Mouse (Mus musculus) G1E (cell line): Measurements from ENCODE around the gene Fhdc1. TPM values are rescaled to one million over a fixed set of nuclear protein-coding genes. Genes with fewer than 3 reads are reported as not detected.

Source experiments
- ATAC-seq: 2 replicates; pipeline ENCODE4 v1.8.0; 2016; ENCODE audit warnings: mild to moderate bottlenecking; ENCODE audit not compliant: insufficient number of reproducible peaks, poor library complexity, low FRiP score, severe bottlenecking; ENCODE audit errors: extremely low read depth
- DNase-seq: peaks from one replicate; pipeline ENCODE4 v3.0.0; 2012; ENCODE audit warnings: low spot score
- H3K27me3 ChIP-seq: 2 replicates; pipeline ENCODE4 v1.6.1; 2012; ENCODE audit warnings: mild to moderate bottlenecking, low read length, inconsistent platforms; ENCODE audit not compliant: insufficient read depth
- H3K36me3 ChIP-seq: replicated peaks from 2 replicates; pipeline ENCODE3; 2012; ENCODE audit warnings: mild to moderate bottlenecking, inconsistent platforms
- H3K4me1 ChIP-seq: 2 replicates; pipeline ENCODE4 v1.6.1; 2012; ENCODE audit warnings: low read depth, low read length, inconsistent platforms, mixed read lengths; ENCODE audit not compliant: insufficient read depth
- H3K4me3 ChIP-seq: 2 replicates; pipeline ENCODE4 v1.5.1; 2012; ENCODE audit warnings: low read depth, mild to moderate bottlenecking, inconsistent platforms, low read length, moderate library complexity, mixed read lengths
- H3K9me3 ChIP-seq: replicated peaks from 2 replicates; pipeline ENCODE4 v1.6.1; 2012; ENCODE audit warnings: inconsistent platforms
- CTCF ChIP-seq: IDR thresholded peaks from 2 replicates; pipeline ENCODE4 v1.5.1; 2012; ENCODE audit warnings: low read depth, low read length, inconsistent platforms, mixed read lengths
- GATA1 ChIP-seq: IDR thresholded peaks from 2 replicates; pipeline ENCODE4 v1.6.1; 2012; ENCODE audit warnings: borderline replicate concordance, low read length, inconsistent platforms, mixed read lengths
- GATA2 ChIP-seq: IDR thresholded peaks from 2 replicates; pipeline ENCODE4 v1.6.1; 2012; ENCODE audit warnings: low read depth, low read length, inconsistent platforms, borderline replicate concordance
- POLR2AphosphoS5 ChIP-seq: IDR thresholded peaks from 2 replicates; pipeline ENCODE4 v1.6.1; 2012; ENCODE audit warnings: low read depth, low read length, inconsistent platforms; ENCODE audit not compliant: insufficient replicate concordance
- TAL1 ChIP-seq: conservative IDR thresholded peaks from 2 replicates; pipeline ENCODE4 v1.6.1; 2012; ENCODE audit warnings: low read depth, low read length, inconsistent platforms, mixed read lengths
- polyA plus RNA-seq: library from polyadenylated mRNA; stranded (reverse); fragments of >175 nt; gene quantifications from 2 replicates; pipeline ENCODE4 v1.2.3, GENCODE M21; 2012
- total RNA-seq, 2 experiments: library from RNA; stranded (forward) in 1 of 2; stranded (reverse) in 1 of 2; fragments of 200-1000 nt in 1 of 2; fragments of >200 nt in 1 of 2; fragmentation: Nextera tagmentation in 1 of 2; gene quantifications; 2 replicates each; pipeline ENCODE4 v1.2.3; 2014 to 2017

Fhdc1 gene
- total RNA-seq (2014; fragmentation: Nextera tagmentation) (24.0 and 97.7 TPM in 2 replicates), total RNA-seq (2017) (1.7 and 1.8 TPM in 2 replicates), polyA plus RNA-seq (1.4 and 1.9 TPM in 2 replicates)

- Histone ChIP-seq H3K4me1 (peaks cover 40% of the 10 kb centered on the region), H3K9me3 (no peaks in the 10 kb centered on the region), H3K4me3 (peak within 1 kb of the TSS; percentile 72), H3K36me3 (peaks cover under 1% of the 10 kb centered on the region), H3K27me3 (peaks cover 56% of the 10 kb centered on the region)
- DNase-seq (peak; percentile 48), ATAC-seq (no peak)
- TF ChIP-seq TAL1 = no peak
- no peak for TF ChIP-seq CTCF
- TF ChIP-seq POLR2AphosphoS5 = no peak
- no peak for TF ChIP-seq GATA2
- no peak for TF ChIP-seq GATA1
Measured at GRCm38 (mm10) chr3:84480006-84480897, at the start of gene Fhdc1. Fhdc1 (minus strand) TSS chr3:84480429.

GRCm38 (mm10) chr3:84529021-84529420, 48.8 kb upstream of the Fhdc1 start:
- Histone ChIP-seq H3K27me3 (no peaks in the 10 kb centered on the region), H3K4me1 (peaks cover 9% of the 10 kb centered on the region), H3K4me3 (no peak overlapping the region), H3K9me3 (no peaks in the 10 kb centered on the region), H3K36me3 (peaks cover 47% of the 10 kb centered on the region)
- no peak for ATAC-seq
- TF ChIP-seq POLR2AphosphoS5 (no peak), GATA1 (no peak), CTCF (no peak), TAL1 (no peak), GATA2 (no peak)
- no peak for DNase-seq

- ATAC-seq = no peak
- H3K4me3 ChIP-seq = no peak overlapping the region
Measured at GRCm38 (mm10) chr3:84524952-84525351, 44.7 kb upstream of the Fhdc1 start.

GRCm38 (mm10) chr3:84516163-84516562, 35.9 kb upstream of the Fhdc1 start:
- no peak overlapping the region for H3K4me3 ChIP-seq
- TF ChIP-seq GATA1 = no peak
- TF ChIP-seq CTCF = no peak
- TF ChIP-seq TAL1 = no peak
- no peak for TF ChIP-seq POLR2AphosphoS5
- no peak for TF ChIP-seq GATA2
- no peak for ATAC-seq
- DNase-seq = no peak
- no peaks in the 10 kb centered on the region for H3K9me3 ChIP-seq
- H3K36me3 ChIP-seq = peaks cover 40% of the 10 kb centered on the region
- H3K4me1 ChIP-seq = peaks cover 3% of the 10 kb centered on the region; the same call in 1 of the 2 replicates
- no peaks in the 10 kb centered on the region for H3K27me3 ChIP-seq

More at GRCm38 (mm10) chr3:84524952-84525351, 44.7 kb upstream of the Fhdc1 start:
- no peak for TF ChIP-seq CTCF
- no peak for TF ChIP-seq POLR2AphosphoS5
- no peak for TF ChIP-seq GATA2
- TF ChIP-seq TAL1 = no peak
- no peak for TF ChIP-seq GATA1
- Histone ChIP-seq H3K27me3 (no peaks in the 10 kb centered on the region), H3K36me3 (peaks cover 31% of the 10 kb centered on the region), H3K4me1 (peaks cover 3% of the 10 kb centered on the region; the same call in 1 of the 2 replicates), H3K9me3 (no peaks in the 10 kb centered on the region)
- DNase-seq = no peak

- no peak for TF ChIP-seq GATA2
- TF ChIP-seq CTCF = no peak
- no peak for TF ChIP-seq POLR2AphosphoS5
- TF ChIP-seq TAL1 = no peak
- no peak for TF ChIP-seq GATA1
- peaks cover 3% of the 10 kb centered on the region; the same call in 1 of the 2 replicates for H3K4me1 ChIP-seq
- DNase-seq (no peak), ATAC-seq (no peak)
- H3K4me3 ChIP-seq = no peak overlapping the region
- H3K9me3 ChIP-seq = no peaks in the 10 kb centered on the region
- no peaks in the 10 kb centered on the region for H3K27me3 ChIP-seq
- peaks cover 34% of the 10 kb centered on the region for H3K36me3 ChIP-seq
Measured at GRCm38 (mm10) chr3:84512774-84513515, 32.7 kb upstream of the Fhdc1 start.

GRCm38 (mm10) chr3:84505193-84505592, 25.0 kb upstream of the Fhdc1 start:
- ATAC-seq (no peak), DNase-seq (no peak)
- H3K9me3 ChIP-seq = no peaks in the 10 kb centered on the region
- no peaks in the 10 kb centered on the region for H3K27me3 ChIP-seq
- peaks cover 5% of the 10 kb centered on the region for H3K4me1 ChIP-seq
- TF ChIP-seq GATA2 = no peak
- TF ChIP-seq CTCF = no peak
- H3K4me3 ChIP-seq = no peak overlapping the region
- peaks cover 48% of the 10 kb centered on the region for H3K36me3 ChIP-seq
